Mouse (Mus musculus) intestine, embryonic 15.5 days (tissue): ENCODE data around the gene Kbtbd6. TPM values are rescaled to one million over a fixed set of nuclear protein-coding genes. Genes with fewer than 3 reads are reported as not detected.
"Not testable (repeated sequence)": the region's sequence is repeated elsewhere in the genome, so short reads cannot be mapped to it uniquely, and the experiment has no call there.

Experiments used
- ATAC-seq: fragments of 200-750 bp; cut with Nextera tagmentation; 2 replicates; pipeline ENCODE4 v1.8.0; 2017; ENCODE audit warnings: moderate TSS enrichment, moderate library complexity
- H3K27ac ChIP-seq: fragments of 300-500 bp; sonication (generic); 2 replicates; pipeline ENCODE4 v1.5.1; 2015; ENCODE audit warnings: mild to moderate bottlenecking, inconsistent platforms
- H3K27me3 ChIP-seq: fragments of 300-500 bp; sonication (generic); replicated peaks from 2 replicates; pipeline ENCODE4 v1.6.1; 2015; ENCODE audit warnings: inconsistent platforms
- H3K36me3 ChIP-seq: fragments of 300-500 bp; sonication (generic); 2 replicates; pipeline ENCODE4 v1.6.1; 2015; ENCODE audit warnings: inconsistent platforms
- H3K4me1 ChIP-seq: fragments of 300-500 bp; sonication (generic); replicated peaks from 2 replicates; pipeline ENCODE4 v1.6.1; 2015; ENCODE audit warnings: inconsistent platforms
- H3K4me2 ChIP-seq: fragments of 300-500 bp; sonication (generic); replicated peaks from 2 replicates; pipeline ENCODE4 v1.6.1; 2015; ENCODE audit warnings: mild to moderate bottlenecking, inconsistent platforms
- H3K4me3 ChIP-seq: fragments of 300-500 bp; sonication (generic); replicated peaks from 2 replicates; pipeline ENCODE4 v1.5.1; 2015; ENCODE audit warnings: inconsistent platforms
- H3K9ac ChIP-seq: fragments of 300-500 bp; sonication (generic); 2 replicates; pipeline ENCODE4 v1.6.1; 2015; ENCODE audit warnings: inconsistent platforms
- H3K9me3 ChIP-seq: fragments of 300-500 bp; sonication (generic); 2 replicates; pipeline ENCODE4 v1.6.1; 2016; ENCODE audit warnings: inconsistent platforms
- WGBS: fragments of 180-500 bp; shearing (Covaris S2); methylation state at CpG from one replicate; pipeline ENCODE4 v1.1.7; 2015; 5-methylcytosine and 5-hydroxymethylcytosine counted together
- polyA plus RNA-seq: library from polyadenylated mRNA; unstranded; fragments of >200 nt; fragmentation: Nextera tagmentation; extraction: Ambion mirVana; gene quantifications from 2 replicates; pipeline ENCODE4 v1.2.1, GENCODE M21; 2015

Gene Kbtbd6
- polyA plus RNA-seq: 2.6 and 2.9 TPM in 2 replicates

GRCm38 (mm10) chr14:79451681-79452590 lies at the start of gene Kbtbd6:
Kbtbd6 (plus strand) TSS chr14:79451835.
- H3K27me3 ChIP-seq, H3K9me3 ChIP-seq, H3K36me3 ChIP-seq, H3K4me1 ChIP-seq, H3K27ac ChIP-seq: not testable (repeated sequence)
- peak within 1 kb of the TSS; percentile 21 for H3K9ac ChIP-seq
- peak within 1 kb of the TSS; percentile 64 for H3K4me2 ChIP-seq
- ATAC-seq: peak; percentile 90
- 18% methylated on average over 49 of the region's 89 CpGs for WGBS
- peak within 1 kb of the TSS; percentile 46 for H3K4me3 ChIP-seq

- no peaks in the 10 kb centered on the region for H3K36me3 ChIP-seq
- no peaks in the 10 kb centered on the region for H3K27me3 ChIP-seq
- no peak overlapping the region for H3K4me3 ChIP-seq
- no peaks in the 10 kb centered on the region for H3K4me1 ChIP-seq
- H3K4me2 ChIP-seq: no peak overlapping the region
- no peak overlapping the region for H3K27ac ChIP-seq
- 65% methylated on average over 2 of the region's 2 CpGs for WGBS
- H3K9me3 ChIP-seq: no peaks in the 10 kb centered on the region
- H3K9ac ChIP-seq: no peak overlapping the region
- ATAC-seq: no peak
Measured at GRCm38 (mm10) chr14:79407641-79408040, 44.0 kb upstream of the Kbtbd6 start.

- Histone ChIP-seq H3K4me1 (no peaks in the 10 kb centered on the region), H3K4me2 (no peak overlapping the region), H3K9me3 (no peaks in the 10 kb centered on the region), H3K4me3 (no peak overlapping the region), H3K27ac (no peak overlapping the region), H3K27me3 (no peaks in the 10 kb centered on the region), H3K36me3 (peaks cover 5% of the 10 kb centered on the region; the same call in 1 of the 2 replicates), H3K9ac (no peak overlapping the region)
- 84% methylated on average over 6 of the region's 6 CpGs for WGBS
- ATAC-seq: no peak
Measured at GRCm38 (mm10) chr14:79409278-79409830, 42.3 kb upstream of the Kbtbd6 start.

- 73% methylated on average over 2 of the region's 2 CpGs for WGBS
- H3K36me3 ChIP-seq: peaks cover 5% of the 10 kb centered on the region; the same call in 1 of the 2 replicates
- no peak overlapping the region for H3K27ac ChIP-seq
- no peak overlapping the region for H3K4me3 ChIP-seq
- H3K4me2 ChIP-seq: no peak overlapping the region
- no peak overlapping the region for H3K9ac ChIP-seq
- H3K9me3 ChIP-seq: no peaks in the 10 kb centered on the region
- no peaks in the 10 kb centered on the region for H3K4me1 ChIP-seq
- ATAC-seq: peak; percentile 20; the same call in 1 of the 2 replicates
- no peaks in the 10 kb centered on the region for H3K27me3 ChIP-seq
Measured at GRCm38 (mm10) chr14:79410662-79411061, 41.0 kb upstream of the Kbtbd6 start.

- no peaks in the 10 kb centered on the region for H3K27me3 ChIP-seq
- H3K36me3 ChIP-seq: peaks cover 5% of the 10 kb centered on the region; the same call in 1 of the 2 replicates
- no peaks in the 10 kb centered on the region for H3K4me1 ChIP-seq
- no peaks in the 10 kb centered on the region for H3K9me3 ChIP-seq
- 79% methylated on average over 6 of the region's 6 CpGs for WGBS
- no peak for ATAC-seq
- H3K27ac ChIP-seq: no peak overlapping the region
- no peak overlapping the region for H3K4me2 ChIP-seq
- no peak overlapping the region for H3K4me3 ChIP-seq
- no peak overlapping the region for H3K9ac ChIP-seq
Measured at GRCm38 (mm10) chr14:79413121-79413520, 38.5 kb upstream of the Kbtbd6 start.

- no peaks in the 10 kb centered on the region for H3K27me3 ChIP-seq
- no peak overlapping the region for H3K9ac ChIP-seq
- no peak overlapping the region for H3K4me2 ChIP-seq
- no peaks in the 10 kb centered on the region for H3K36me3 ChIP-seq
- H3K4me3 ChIP-seq: no peak overlapping the region
- WGBS: 70% methylated on average over 20 of the region's 20 CpGs
- H3K9me3 ChIP-seq: no peaks in the 10 kb centered on the region
- H3K27ac ChIP-seq: no peak overlapping the region
- H3K4me1 ChIP-seq: no peaks in the 10 kb centered on the region
- ATAC-seq: no peak
Measured at GRCm38 (mm10) chr14:79420083-79420685, 31.5 kb upstream of the Kbtbd6 start.

GRCm38 (mm10) chr14:79425979-79426729 lies 25.5 kb upstream of the Kbtbd6 start, which contains the start of gene Kbtbd7:
Kbtbd7 (plus strand) TSS chr14:79426511.
- peak within 1 kb of the TSS; percentile 49 for H3K9ac ChIP-seq

GRCm38 (mm10) chr14:79426730-79427365 lies 24.8 kb upstream of the Kbtbd6 start:
- H3K36me3 ChIP-seq, H3K4me1 ChIP-seq, H3K27me3 ChIP-seq, H3K9me3 ChIP-seq: not testable (repeated sequence)
- Histone ChIP-seq H3K27ac (peak overlapping the region; percentile 73), H3K4me3 (peak overlapping the region; percentile 51), H3K4me2 (peak overlapping the region; percentile 54), H3K9ac (peak overlapping the region; percentile 49)
- WGBS: 35% methylated on average over 17 of the region's 59 CpGs
- peak; percentile 71 for ATAC-seq

More at GRCm38 (mm10) chr14:79425979-79426729, 25.5 kb upstream of the Kbtbd6 start, which contains the start of gene Kbtbd7:
- H3K27ac ChIP-seq: peak within 1 kb of the TSS; percentile 73
- no peaks in the 10 kb centered on the region for H3K9me3 ChIP-seq
- H3K36me3 ChIP-seq: peaks cover 8% of the 10 kb centered on the region; the same call in 1 of the 2 replicates
- peak; percentile 99 for ATAC-seq
- H3K27me3 ChIP-seq: no peaks in the 10 kb centered on the region
- under 1% methylated on average over 44 of the region's 44 CpGs for WGBS
- H3K4me3 ChIP-seq: peak within 1 kb of the TSS; percentile 51
- H3K4me2 ChIP-seq: peak within 1 kb of the TSS; percentile 54
- no peaks in the 10 kb centered on the region for H3K4me1 ChIP-seq

- H3K9ac ChIP-seq: no peak overlapping the region
- WGBS: 83% methylated on average over 1 of the region's 1 CpGs
Measured at GRCm38 (mm10) chr14:79434068-79434467, 17.6 kb upstream of the Kbtbd6 start.

GRCm38 (mm10) chr14:79440655-79441054 lies 11.0 kb upstream of the Kbtbd6 start:
- H3K4me2 ChIP-seq: no peak overlapping the region
- H3K4me1 ChIP-seq: no peaks in the 10 kb centered on the region
- no peak for ATAC-seq
- 89% methylated on average over 2 of the region's 2 CpGs for WGBS
- no peaks in the 10 kb centered on the region for H3K27me3 ChIP-seq
- H3K4me3 ChIP-seq: no peak overlapping the region
- no peaks in the 10 kb centered on the region for H3K36me3 ChIP-seq
- H3K9ac ChIP-seq: no peak overlapping the region
- no peak overlapping the region for H3K27ac ChIP-seq
- H3K9me3 ChIP-seq: no peaks in the 10 kb centered on the region

More at GRCm38 (mm10) chr14:79434068-79434467, 17.6 kb upstream of the Kbtbd6 start:
- Histone ChIP-seq H3K27ac (no peak overlapping the region), H3K4me3 (no peak overlapping the region), H3K9me3 (no peaks in the 10 kb centered on the region), H3K4me1 (no peaks in the 10 kb centered on the region), H3K4me2 (no peak overlapping the region), H3K36me3 (no peaks in the 10 kb centered on the region), H3K27me3 (no peaks in the 10 kb centered on the region)
- no peak for ATAC-seq

- Histone ChIP-seq H3K27ac (no peak overlapping the region), H3K9ac (no peak overlapping the region), H3K9me3 (no peaks in the 10 kb centered on the region), H3K4me3 (no peak overlapping the region), H3K4me1 (no peaks in the 10 kb centered on the region), H3K4me2 (no peak overlapping the region), H3K36me3 (no peaks in the 10 kb centered on the region), H3K27me3 (no peaks in the 10 kb centered on the region)
- 72% methylated on average over 5 of the region's 5 CpGs for WGBS
- ATAC-seq: no peak
Measured at GRCm38 (mm10) chr14:79441441-79441840, 10.2 kb upstream of the Kbtbd6 start.
